Mouse (Mus musculus): ENCODE results near the gene Frmd5. TPM values are rescaled to one million over a fixed set of nuclear protein-coding genes. Genes with fewer than 3 reads are reported as not detected.

Frmd5 gene
- polyA plus RNA-seq, 1 experiment from 2014 or later = 40.8 TPM

DNA sequence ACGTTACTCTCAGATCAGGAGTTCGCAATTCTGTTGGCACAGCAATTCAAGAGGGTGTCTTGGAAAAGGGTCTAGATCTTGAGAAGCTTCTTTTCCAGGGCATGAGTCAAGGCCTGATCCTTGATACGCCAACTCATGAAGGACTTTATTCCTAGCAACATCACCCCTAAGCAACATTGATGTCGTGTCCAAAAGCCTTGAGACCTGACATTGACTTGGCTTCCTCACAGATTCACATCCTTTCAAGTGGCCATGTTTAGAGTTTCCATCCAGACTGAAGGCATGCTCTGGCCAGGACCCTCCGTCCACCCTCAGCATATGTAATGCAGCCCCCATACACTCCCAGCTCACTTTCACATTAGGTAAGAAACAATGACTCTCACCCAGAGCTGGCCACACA is 45.0 kb downstream of the Frmd5 start:
- no peaks in the 10 kb centered on the region for H3K27me3 ChIP-seq (ENCODE audit: control insufficient read depth, insufficient read depth, low read length)
- H3K9me3 ChIP-seq (ENCODE audit: control insufficient read depth, low read length) = no peaks in the 10 kb centered on the region
- WGBS = 88% methylated on average over 5 of the region's 5 CpGs
- no peak overlapping the region for H3K4me3 ChIP-seq (ENCODE audit: control insufficient read depth in 1 of 2, insufficient read depth in 1 of 2, low read depth in 1 of 2, low read length in 2 of 2)
- H3K4me1 ChIP-seq (ENCODE audit: control insufficient read depth in 2 of 2, insufficient read depth in 2 of 2, low read length in 2 of 2) = no peaks in the 10 kb centered on the region
- no peak overlapping the region for H3K9ac ChIP-seq (ENCODE audit: low read length)
- no peak overlapping the region for H3K4me2 ChIP-seq (ENCODE audit: low read length)
- H3K27ac ChIP-seq (replicated peaks in 1 of 2; ENCODE audit: control insufficient read depth in 1 of 2, insufficient read depth in 1 of 2, low read depth in 2 of 2, low read length in 2 of 2) = no peak overlapping the region
- no peaks in the 10 kb centered on the region for H3K36me3 ChIP-seq (ENCODE audit: control insufficient read depth, insufficient read depth, low read length)
- ATAC-seq (ENCODE audit: insufficient number of reproducible peaks, insufficient read depth, low FRiP score, low read depth) = no peak

GRCm38 (mm10) chr2:121761281-121761795 is 45.5 kb downstream of the Frmd5 start:
- no peaks in the 10 kb centered on the region for H3K36me3 ChIP-seq (ENCODE audit: control insufficient read depth, insufficient read depth, low read length)
- no peak overlapping the region for H3K4me3 ChIP-seq (ENCODE audit: control insufficient read depth in 1 of 2, insufficient read depth in 1 of 2, low read depth in 1 of 2, low read length in 2 of 2)
- H3K9ac ChIP-seq (ENCODE audit: low read length) = no peak overlapping the region
- H3K27ac ChIP-seq (replicated peaks in 1 of 2; ENCODE audit: control insufficient read depth in 1 of 2, insufficient read depth in 1 of 2, low read depth in 2 of 2, low read length in 2 of 2) = no peak overlapping the region
- H3K9me3 ChIP-seq (ENCODE audit: control insufficient read depth, low read length) = no peaks in the 10 kb centered on the region
- H3K27me3 ChIP-seq (ENCODE audit: control insufficient read depth, insufficient read depth, low read length) = no peaks in the 10 kb centered on the region
- no peak for ATAC-seq (ENCODE audit: insufficient number of reproducible peaks, insufficient read depth, low FRiP score, low read depth)
- H3K4me1 ChIP-seq (ENCODE audit: control insufficient read depth in 2 of 2, insufficient read depth in 2 of 2, low read length in 2 of 2) = no peaks in the 10 kb centered on the region
- 78% methylated on average over 11 of the region's 11 CpGs for WGBS
- no peak overlapping the region for H3K4me2 ChIP-seq (ENCODE audit: low read length)

DNA sequence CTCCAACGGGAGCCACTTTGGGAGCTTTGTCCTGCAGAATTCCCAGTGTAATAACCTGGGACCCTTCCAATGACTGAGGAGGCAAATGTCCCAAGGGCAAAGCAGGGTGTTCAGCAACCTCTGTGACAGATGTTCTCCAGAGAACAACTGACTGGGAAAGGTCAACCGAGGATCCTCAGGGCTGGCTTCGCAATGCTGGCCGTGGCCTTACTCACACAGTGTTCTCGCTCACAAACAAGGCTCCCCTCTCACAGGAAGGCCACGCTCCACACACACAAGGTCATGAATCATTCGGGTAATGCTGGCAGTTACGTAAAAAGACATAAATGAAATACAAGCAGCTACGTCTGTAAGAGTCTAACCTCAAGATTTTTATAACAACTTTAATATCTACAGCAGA is 46.2 kb downstream of the Frmd5 start:
- Histone ChIP-seq H3K4me2 (ENCODE audit: low read length) (no peak overlapping the region), H3K9ac (ENCODE audit: low read length) (no peak overlapping the region), H3K36me3 (ENCODE audit: control insufficient read depth, insufficient read depth, low read length) (no peaks in the 10 kb centered on the region), H3K4me1 (ENCODE audit: control insufficient read depth in 2 of 2, insufficient read depth in 2 of 2, low read length in 2 of 2) (no peaks in the 10 kb centered on the region), H3K27me3 (ENCODE audit: control insufficient read depth, insufficient read depth, low read length) (no peaks in the 10 kb centered on the region), H3K4me3 (ENCODE audit: control insufficient read depth in 1 of 2, insufficient read depth in 1 of 2, low read depth in 1 of 2, low read length in 2 of 2) (no peak overlapping the region), H3K9me3 (ENCODE audit: control insufficient read depth, low read length) (no peaks in the 10 kb centered on the region), H3K27ac (replicated peaks in 1 of 2; ENCODE audit: control insufficient read depth in 1 of 2, insufficient read depth in 1 of 2, low read depth in 2 of 2, low read length in 2 of 2) (no peak overlapping the region)
- ATAC-seq (ENCODE audit: insufficient number of reproducible peaks, insufficient read depth, low FRiP score, low read depth) = no peak
- 86% methylated on average over 9 of the region's 9 CpGs for WGBS

DNA sequence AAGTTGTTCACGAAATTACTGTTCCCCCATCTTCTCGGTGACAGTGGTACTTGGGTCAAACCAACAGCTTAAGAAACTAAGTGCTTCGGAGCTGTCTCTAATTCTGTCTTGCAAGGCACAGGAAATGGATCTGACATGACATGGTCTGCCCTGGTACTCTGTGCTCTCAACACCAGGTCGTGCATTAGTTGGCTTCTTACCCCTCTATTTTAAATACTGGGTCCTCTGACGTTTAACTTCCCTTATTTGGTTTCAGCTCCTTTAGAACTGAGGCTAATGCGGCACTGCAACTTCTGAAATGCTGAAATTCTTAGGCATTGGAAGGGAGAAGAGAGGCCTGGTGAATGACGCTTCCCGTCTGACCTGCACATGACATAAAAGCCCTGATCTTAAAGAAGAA is 48.6 kb downstream of the Frmd5 start:
- no peak for ATAC-seq (ENCODE audit: insufficient number of reproducible peaks, insufficient read depth, low FRiP score, low read depth)
- 69% methylated on average over 8 of the region's 8 CpGs for WGBS

DNA sequence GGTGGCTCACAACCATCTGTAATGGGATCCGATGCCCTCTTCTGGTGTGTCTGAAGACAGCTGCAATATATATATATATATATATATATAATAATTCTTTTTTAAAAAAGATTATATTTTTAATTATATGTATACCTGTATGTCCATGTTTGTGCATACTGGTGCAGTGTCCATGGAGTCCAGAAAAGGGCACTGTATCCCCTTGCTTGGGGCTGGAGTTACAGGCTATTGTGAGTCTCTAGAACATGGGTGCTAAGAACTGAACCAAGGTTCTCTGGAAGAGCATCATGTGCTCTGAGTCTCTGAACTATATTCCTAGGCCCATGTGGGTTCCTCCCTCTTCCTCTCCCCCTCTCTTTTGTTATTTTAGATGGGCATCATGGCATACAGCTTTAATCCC is 50.6 kb downstream of the Frmd5 start:
- no peaks in the 10 kb centered on the region for H3K9me3 ChIP-seq (ENCODE audit: control insufficient read depth, low read length)
- no peak overlapping the region for H3K4me2 ChIP-seq (ENCODE audit: low read length)
- H3K27me3 ChIP-seq (ENCODE audit: control insufficient read depth, insufficient read depth, low read length) = no peaks in the 10 kb centered on the region
- H3K9ac ChIP-seq (ENCODE audit: low read length) = no peak overlapping the region
- no peak for ATAC-seq (ENCODE audit: insufficient number of reproducible peaks, insufficient read depth, low FRiP score, low read depth)
- H3K36me3 ChIP-seq (ENCODE audit: control insufficient read depth, insufficient read depth, low read length) = no peaks in the 10 kb centered on the region
- no peak overlapping the region for H3K4me3 ChIP-seq (ENCODE audit: control insufficient read depth in 1 of 2, insufficient read depth in 1 of 2, low read depth in 1 of 2, low read length in 2 of 2)
- H3K27ac ChIP-seq (replicated peaks in 1 of 2; ENCODE audit: control insufficient read depth in 1 of 2, insufficient read depth in 1 of 2, low read depth in 2 of 2, low read length in 2 of 2) = no peak overlapping the region
- WGBS = 93% methylated on average over 1 of the region's 1 CpGs
- no peaks in the 10 kb centered on the region for H3K4me1 ChIP-seq (ENCODE audit: control insufficient read depth in 2 of 2, insufficient read depth in 2 of 2, low read length in 2 of 2)

More for the DNA sequence above, 48.6 kb downstream of the Frmd5 start:
- H3K36me3 ChIP-seq (ENCODE audit: control insufficient read depth, insufficient read depth, low read length) = no peaks in the 10 kb centered on the region
- H3K4me2 ChIP-seq (ENCODE audit: low read length) = no peak overlapping the region
- H3K4me1 ChIP-seq (ENCODE audit: control insufficient read depth in 2 of 2, insufficient read depth in 2 of 2, low read length in 2 of 2) = no peaks in the 10 kb centered on the region
- H3K4me3 ChIP-seq (ENCODE audit: control insufficient read depth in 1 of 2, insufficient read depth in 1 of 2, low read depth in 1 of 2, low read length in 2 of 2) = no peak overlapping the region
- no peaks in the 10 kb centered on the region for H3K9me3 ChIP-seq (ENCODE audit: control insufficient read depth, low read length)
- no peaks in the 10 kb centered on the region for H3K27me3 ChIP-seq (ENCODE audit: control insufficient read depth, insufficient read depth, low read length)
- no peak overlapping the region for H3K27ac ChIP-seq (replicated peaks in 1 of 2; ENCODE audit: control insufficient read depth in 1 of 2, insufficient read depth in 1 of 2, low read depth in 2 of 2, low read length in 2 of 2)
- H3K9ac ChIP-seq (ENCODE audit: low read length) = no peak overlapping the region

- Histone ChIP-seq H3K4me1 (ENCODE audit: control insufficient read depth in 2 of 2, insufficient read depth in 2 of 2, low read length in 2 of 2) (no peaks in the 10 kb centered on the region), H3K27ac (replicated peaks in 1 of 2; ENCODE audit: control insufficient read depth in 1 of 2, insufficient read depth in 1 of 2, low read depth in 2 of 2, low read length in 2 of 2) (no peak overlapping the region), H3K9ac (ENCODE audit: low read length) (no peak overlapping the region), H3K36me3 (ENCODE audit: control insufficient read depth, insufficient read depth, low read length) (no peaks in the 10 kb centered on the region), H3K4me3 (ENCODE audit: control insufficient read depth in 1 of 2, insufficient read depth in 1 of 2, low read depth in 1 of 2, low read length in 2 of 2) (no peak overlapping the region), H3K9me3 (ENCODE audit: control insufficient read depth, low read length) (no peaks in the 10 kb centered on the region), H3K27me3 (ENCODE audit: control insufficient read depth, insufficient read depth, low read length) (no peaks in the 10 kb centered on the region), H3K4me2 (ENCODE audit: low read length) (no peak overlapping the region)
- 55% methylated on average over 6 of the region's 6 CpGs for WGBS
- no peak for ATAC-seq (ENCODE audit: insufficient number of reproducible peaks, insufficient read depth, low FRiP score, low read depth)
These were observed 51.8 kb downstream of the Frmd5 start for GRCm38 (mm10) chr2:121755056-121755455.

GRCm38 (mm10) chr2:121750121-121750520 is 56.8 kb downstream of the Frmd5 start:
- Histone ChIP-seq H3K9ac (ENCODE audit: low read length) (no peak overlapping the region), H3K4me1 (ENCODE audit: control insufficient read depth in 2 of 2, insufficient read depth in 2 of 2, low read length in 2 of 2) (no peaks in the 10 kb centered on the region), H3K27ac (replicated peaks in 1 of 2; ENCODE audit: control insufficient read depth in 1 of 2, insufficient read depth in 1 of 2, low read depth in 2 of 2, low read length in 2 of 2) (no peak overlapping the region), H3K4me3 (ENCODE audit: control insufficient read depth in 1 of 2, insufficient read depth in 1 of 2, low read depth in 1 of 2, low read length in 2 of 2) (no peak overlapping the region), H3K27me3 (ENCODE audit: control insufficient read depth, insufficient read depth, low read length) (no peaks in the 10 kb centered on the region), H3K36me3 (ENCODE audit: control insufficient read depth, insufficient read depth, low read length) (no peaks in the 10 kb centered on the region), H3K4me2 (ENCODE audit: low read length) (no peak overlapping the region), H3K9me3 (ENCODE audit: control insufficient read depth, low read length) (no peaks in the 10 kb centered on the region)
- ATAC-seq (ENCODE audit: insufficient number of reproducible peaks, insufficient read depth, low FRiP score, low read depth) = no peak
- 79% methylated on average over 6 of the region's 6 CpGs for WGBS

DNA sequence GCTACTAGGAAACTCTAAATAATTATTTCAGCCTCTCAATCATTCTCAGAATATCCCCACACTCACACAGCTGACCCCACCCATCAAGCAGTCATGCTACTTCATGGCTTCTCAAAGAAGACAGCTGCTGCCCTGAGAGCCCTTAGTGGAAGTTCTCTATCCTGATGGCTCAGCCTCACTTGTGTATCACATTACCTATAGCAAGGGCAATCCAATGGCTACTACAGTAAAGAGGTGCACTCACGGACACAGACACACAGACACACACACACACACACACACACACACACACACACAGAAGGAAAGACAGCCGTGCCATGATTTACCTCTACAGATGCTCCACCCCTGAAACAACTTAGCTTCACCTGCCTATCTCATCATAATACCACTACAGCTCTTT is 65.7 kb downstream of the Frmd5 start:
- ATAC-seq (ENCODE audit: insufficient number of reproducible peaks, insufficient read depth, low FRiP score, low read depth) = no peak
- Histone ChIP-seq H3K4me2 (ENCODE audit: low read length) (no peak overlapping the region), H3K36me3 (ENCODE audit: control insufficient read depth, insufficient read depth, low read length) (no peaks in the 10 kb centered on the region), H3K4me1 (ENCODE audit: control insufficient read depth in 2 of 2, insufficient read depth in 2 of 2, low read length in 2 of 2) (no peaks in the 10 kb centered on the region), H3K9ac (ENCODE audit: low read length) (no peak overlapping the region), H3K27me3 (ENCODE audit: control insufficient read depth, insufficient read depth, low read length) (no peaks in the 10 kb centered on the region), H3K9me3 (ENCODE audit: control insufficient read depth, low read length) (no peaks in the 10 kb centered on the region), H3K27ac (replicated peaks in 1 of 2; ENCODE audit: control insufficient read depth in 1 of 2, insufficient read depth in 1 of 2, low read depth in 2 of 2, low read length in 2 of 2) (no peak overlapping the region), H3K4me3 (ENCODE audit: control insufficient read depth in 1 of 2, insufficient read depth in 1 of 2, low read depth in 1 of 2, low read length in 2 of 2) (no peak overlapping the region)
- WGBS = 80% methylated on average over 2 of the region's 2 CpGs

All from heart, embryonic 14.5 days (tissue).